Comparison of ENCODE assay signal across 25 mouse cellular contexts in the genomic region with DNA sequence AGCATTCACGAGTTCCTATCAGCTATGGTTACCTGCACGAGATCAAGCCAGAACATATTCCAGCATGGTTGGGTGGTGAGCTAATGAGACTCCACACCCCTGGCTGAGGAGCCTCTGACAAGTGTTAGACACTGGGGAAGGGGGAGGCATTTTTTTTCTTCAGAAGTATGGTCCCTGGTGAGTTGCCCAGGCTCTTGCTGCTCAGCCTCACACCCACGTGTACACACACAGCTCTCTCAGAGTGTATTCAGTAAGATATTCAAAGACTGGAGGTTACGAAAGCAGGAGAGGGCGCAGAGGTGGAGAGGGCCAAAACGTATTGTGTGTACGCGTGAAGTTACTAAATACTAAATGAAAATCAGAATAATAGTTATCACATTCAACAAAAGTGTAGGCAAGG. TPM values are rescaled to one million over a fixed set of nuclear protein-coding genes. Genes with fewer than 3 reads are reported as not detected.
DNase-seq lines count a peak whose midpoint lies in the region; ATAC-seq and TF ChIP-seq lines count a peak whose summit lies in the region.
"Had no signal": no experiment of that assay in that cellular context is flagged by ENCODE, and none has a peak within 500 bp of the region (broad histone marks: within the 10 kb centered on the region; RNA-seq: fewer than 3 reads in every experiment).

No protein-coding gene starts in this region.

- no peak for DNase-seq in heart, postnatal 10 days
- peak; percentile 74 for DNase-seq in liver, adult 2 months (ENCODE audit: extremely low read depth, low read depth, low spot score)
- DNase-seq in liver, embryonic 11.5 days (ENCODE audit: low spot score): no peak
- peak; percentile 81 for DNase-seq in lung, postnatal 0 days (ENCODE audit: low spot score)
- peak; percentile 70 for DNase-seq in lung, postnatal 36 days
- DNase-seq in thymus, postnatal 10 days (ENCODE audit: low spot score in 2 of 2): no peak
- DNase-seq: adrenal gland, postnatal 10 days; cerebellum, adult 8-10 months; cerebellum, postnatal 36 days; embryo, embryonic 11 days; kidney, adult 11 months; kidney, postnatal 36 days; layer of hippocampus, adult 9-11 months; lung, embryonic 14.5 days; thymus, adult 2 months had no signal

- no peaks in the 10 kb centered on the region for H3K27me3 ChIP-seq in heart, embryonic 13.5 days (replicated peaks)
- no peaks in the 10 kb centered on the region for H3K27me3 ChIP-seq in liver, adult 2 months (ENCODE audit: control insufficient read depth, insufficient read depth, low read length)
- H3K27me3 ChIP-seq in liver, embryonic 11.5 days (replicated peaks; ENCODE audit: control insufficient read depth, insufficient read depth, low read length): no peaks in the 10 kb centered on the region
- no peaks in the 10 kb centered on the region for H3K27me3 ChIP-seq in lung, postnatal 0 days (replicated peaks; ENCODE audit: insufficient read depth, low read length)
- H3K27me3 ChIP-seq: embryonic facial prominence, embryonic 13.5 days; forebrain, embryonic 12.5 days; kidney, embryonic 15.5 days; limb, embryonic 13.5 days had no signal

- H3K9me3 ChIP-seq in heart, embryonic 13.5 days: peaks cover 10% of the 10 kb centered on the region; the same call in 1 of the 2 replicates
- H3K9me3 ChIP-seq in liver, embryonic 11.5 days (ENCODE audit: control insufficient read depth, low read length): no peaks in the 10 kb centered on the region
- H3K9me3 ChIP-seq in lung, postnatal 0 days (ENCODE audit: low read length): 0 out of 2 replicates have a peak, but pooled peaks cover 3% of the 10 kb centered on the region
- H3K9me3 ChIP-seq: embryonic facial prominence, embryonic 13.5 days; forebrain, embryonic 12.5 days; midbrain, embryonic 12.5 days had no signal

- 75% methylated on average over 8 of the region's 8 CpGs for WGBS in heart, embryonic 13.5 days
- WGBS in liver, adult 2 months: 30% methylated on average over 8 of the region's 8 CpGs
- WGBS in liver, embryonic 11.5 days: 83% methylated on average over 8 of the region's 8 CpGs
- 58% methylated on average over 8 of the region's 8 CpGs for WGBS in lung, postnatal 0 days

- H3K27ac ChIP-seq in heart, embryonic 13.5 days (replicated peaks): 0 out of 2 replicates have a peak overlapping the region, but pooled peaks have one; percentile 1
- H3K27ac ChIP-seq in liver, adult 2 months (replicated peaks; ENCODE audit: insufficient read depth, low read depth, low read length): peak overlapping the region; percentile 77
- no peak overlapping the region for H3K27ac ChIP-seq in liver, embryonic 11.5 days (ENCODE audit: low read depth, low read length)
- peak overlapping the region; percentile 39; the same call in 1 of the 2 replicates for H3K27ac ChIP-seq in lung, postnatal 0 days (ENCODE audit: low read length)
- H3K27ac ChIP-seq: embryonic facial prominence, embryonic 13.5 days; forebrain, embryonic 12.5 days; hindbrain, postnatal 0 days; kidney, embryonic 15.5 days; limb, embryonic 13.5 days; midbrain, embryonic 12.5 days had no signal

- TF ChIP-seq POLR2A in liver, adult 2 months (IDR thresholded peaks at IDR 0.05; ENCODE audit: extremely low read depth, insufficient read depth, low read length): no peak

- no peak for ATAC-seq in heart, embryonic 13.5 days (ENCODE audit: extremely low read depth, insufficient number of reproducible peaks, low FRiP score, low TSS enrichment)
- ATAC-seq in liver, embryonic 11.5 days (replicated peaks; ENCODE audit: low FRiP score): no peak
- ATAC-seq in lung, postnatal 0 days: peak; percentile 84
- ATAC-seq: activated CD4-positive, CD25-positive, alpha-beta regulatory T cell, adult 4 months; hindbrain, postnatal 0 days had no signal

- peaks cover 57% of the 10 kb centered on the region for H3K79me2 ChIP-seq in liver, adult 2 months (ENCODE audit: control insufficient read depth, insufficient read depth, low read length)

- TF ChIP-seq CTCF in liver, adult 2 months (IDR thresholded peaks at IDR 0.05; ENCODE audit: low read depth, low read length): no peak
- TF ChIP-seq CTCF in lung, postnatal 0 days (IDR thresholded peaks at IDR 0.05): no peak

- H3K4me2 ChIP-seq in heart, embryonic 13.5 days: no peak overlapping the region
- no peak overlapping the region for H3K4me2 ChIP-seq in liver, embryonic 11.5 days
- no peak overlapping the region for H3K4me2 ChIP-seq in lung, postnatal 0 days (replicated peaks; ENCODE audit: low read depth, low read length)
- H3K4me2 ChIP-seq: embryonic facial prominence, embryonic 13.5 days; forebrain, embryonic 12.5 days; kidney, embryonic 15.5 days; limb, embryonic 13.5 days; lung, embryonic 14.5 days; midbrain, embryonic 12.5 days had no signal

- H3K36me3 ChIP-seq in heart, embryonic 13.5 days: peaks cover 58% of the 10 kb centered on the region
- peaks cover 25% of the 10 kb centered on the region for H3K36me3 ChIP-seq in liver, adult 2 months (ENCODE audit: control insufficient read depth, insufficient read depth, low read length)
- H3K36me3 ChIP-seq in liver, embryonic 11.5 days (ENCODE audit: control insufficient read depth, insufficient read depth, low read length): 0 out of 2 replicates have a peak, but pooled peaks cover 10% of the 10 kb centered on the region
- H3K36me3 ChIP-seq in lung, postnatal 0 days (ENCODE audit: insufficient read depth, low read length): no peaks in the 10 kb centered on the region
- H3K36me3 ChIP-seq: midbrain, embryonic 12.5 days had no signal

- H3K4me3 ChIP-seq in heart, embryonic 13.5 days: no peak overlapping the region
- no peak overlapping the region for H3K4me3 ChIP-seq in liver, adult 2 months (ENCODE audit: insufficient read depth, low read depth, low read length)
- H3K4me3 ChIP-seq in liver, embryonic 11.5 days (ENCODE audit: low read depth, low read length): no peak overlapping the region
- H3K4me3 ChIP-seq in lung, postnatal 0 days (ENCODE audit: low read depth, low read length): no peak overlapping the region
- H3K4me3 ChIP-seq: embryonic facial prominence, embryonic 13.5 days; erythroblast, embryonic 14.5 days; forebrain, embryonic 12.5 days; kidney, embryonic 15.5 days; limb, embryonic 13.5 days; midbrain, embryonic 12.5 days had no signal

- intact Hi-C loops in heart, postnatal 10 days (cut with DNase I): no loop called here

- TF ChIP-seq EP300 in lung, postnatal 0 days (IDR thresholded peaks at IDR 0.05): no peak

- peaks cover 61% of the 10 kb centered on the region for H3K4me1 ChIP-seq in heart, embryonic 13.5 days
- H3K4me1 ChIP-seq in liver, adult 2 months (ENCODE audit: control insufficient read depth, insufficient read depth, low read length): peaks cover 47% of the 10 kb centered on the region
- H3K4me1 ChIP-seq in liver, embryonic 11.5 days (replicated peaks; ENCODE audit: control insufficient read depth, insufficient read depth, low read length): peaks cover under 1% of the 10 kb centered on the region
- H3K4me1 ChIP-seq in lung, postnatal 0 days (ENCODE audit: insufficient read depth, low read depth, low read length): peaks cover 9% of the 10 kb centered on the region; the same call in 1 of the 2 replicates

- no peak overlapping the region for H3K9ac ChIP-seq in heart, embryonic 13.5 days
- 0 out of 2 replicates have a peak overlapping the region, but pooled peaks have one; percentile 8 for H3K9ac ChIP-seq in liver, adult 2 months (ENCODE audit: low read depth, low read length)
- no peak overlapping the region for H3K9ac ChIP-seq in liver, embryonic 11.5 days (ENCODE audit: low read depth, low read length)
- H3K9ac ChIP-seq in lung, postnatal 0 days (replicated peaks; ENCODE audit: low read depth): no peak overlapping the region
- H3K9ac ChIP-seq: embryonic facial prominence, embryonic 13.5 days; forebrain, embryonic 12.5 days; kidney, embryonic 15.5 days; limb, embryonic 13.5 days; lung, embryonic 14.5 days; midbrain, embryonic 12.5 days had no signal

RNA-seq across cellular contexts. Expression of gene Hadh, which starts 6.4 kb away (rescaled TPM):
- polyA plus RNA-seq in heart, embryonic 13.5 days (2015; fragmentation: Nextera tagmentation; extraction: Ambion mirVana): 138 and 145 TPM in 2 replicates
- total RNA-seq in heart, postnatal 10 days (2021): 100 to 1,000 TPM; 573 to 586 TPM
- 282 and 302 TPM in 2 replicates for total RNA-seq in liver, adult 2 months (2014; rRNA removed)
- polyA plus RNA-seq in liver, adult 2 months (2012; rRNA removed): 366 and 410 TPM in 2 replicates
- polyA plus RNA-seq in liver, embryonic 11.5 days (2014; fragmentation: Nextera tagmentation; extraction: Ambion mirVana): 134 TPM in 2 replicates
- 119 TPM in 2 replicates for polyA plus RNA-seq in lung, postnatal 0 days (2015; fragmentation: Nextera tagmentation; extraction: Ambion mirVana)

RNA-seq across cellular contexts. Expression of gene Cyp2u1, which starts 37.5 kb away (rescaled TPM):
- polyA plus RNA-seq in heart, embryonic 13.5 days (2015; fragmentation: Nextera tagmentation; extraction: Ambion mirVana): 9.6 and 10.5 TPM in 2 replicates
- total RNA-seq in heart, postnatal 10 days (2021): 10 to 100 TPM; 28.7 to 29.2 TPM
- 6.0 and 17.4 TPM in 2 replicates for total RNA-seq in liver, adult 2 months (2014; rRNA removed)
- polyA plus RNA-seq in liver, adult 2 months (2012; rRNA removed): 10.4 and 21.0 TPM in 2 replicates
- 0.69 and 0.83 TPM in 2 replicates for polyA plus RNA-seq in liver, embryonic 11.5 days (2014; fragmentation: Nextera tagmentation; extraction: Ambion mirVana)
- polyA plus RNA-seq in lung, postnatal 0 days (2015; fragmentation: Nextera tagmentation; extraction: Ambion mirVana): 1.5 and 1.8 TPM in 2 replicates
- total RNA-seq: neutrophil, adult 5-6 weeks had no signal
- polyA plus RNA-seq: erythroblast, embryonic 14.5 days had no signal

Comparison
In these comparisons a context has a peak if more than half of its experiments do, and no peak if none do; other contexts are left out.
1. DNase-seq: peak in liver, adult 2 months (single experiment), lung, postnatal 0 days (single experiment) and lung, postnatal 36 days (single experiment); none in heart, postnatal 10 days (0 of 2), liver, embryonic 11.5 days (single experiment) and thymus, postnatal 10 days (0 of 2).